Mouse (Mus musculus) ovary, postnatal 14 days (tissue): ENCODE measurements around the gene Nup210l.

Source experiments
- DNase-seq: peaks from one replicate; pipeline ENCODE4 v3.0.0; 2022; ENCODE audit warnings: low spot score

The Nup210l gene

DNA sequence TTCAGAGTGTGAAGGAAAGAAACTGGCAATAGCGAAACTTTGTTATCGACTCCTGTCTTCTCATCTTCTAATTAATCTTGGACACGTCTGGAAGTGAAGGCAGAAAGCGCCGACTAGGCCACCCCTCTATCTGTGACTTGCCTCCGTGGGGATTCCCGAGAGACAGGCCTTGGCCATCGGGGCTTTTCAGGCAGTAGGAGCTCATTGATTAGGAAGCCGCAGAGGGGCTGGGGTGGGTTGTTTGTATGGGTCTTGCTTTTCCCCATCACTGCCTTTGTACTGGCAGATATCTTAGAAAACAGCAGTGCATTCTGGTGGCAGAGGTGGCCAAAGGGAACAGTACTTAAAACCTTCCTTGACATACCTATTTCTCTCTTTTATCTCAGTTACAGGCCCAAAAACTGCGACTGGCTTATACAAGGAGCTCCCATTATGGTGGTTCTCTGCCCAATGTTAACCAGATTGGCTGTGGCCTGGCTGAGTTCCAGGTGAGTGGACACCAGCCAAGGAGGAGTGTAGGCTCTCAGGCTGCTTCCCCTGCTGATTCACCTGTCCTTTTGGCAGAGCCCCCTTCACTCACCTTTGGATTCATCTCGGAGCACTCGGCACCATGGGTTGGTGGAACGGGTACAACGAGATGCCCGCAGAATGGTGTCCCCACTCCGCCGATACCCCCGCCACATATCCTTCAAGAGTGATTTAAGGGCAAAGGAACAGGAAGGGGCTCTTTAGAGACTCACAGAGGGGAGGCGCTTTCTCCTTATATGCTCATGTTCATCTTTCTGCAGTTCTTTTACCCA is 153.0 kb downstream of the Nup210l start:
- DNase-seq, result no peak

- DNase-seq, result no peak
These were observed 154.6 kb downstream of the Nup210l start for GRCm38 (mm10) chr3:90258521-90258920.
